In genomic region chr4:119663409-119664095, GRCm38 (mm10) we compare ENCODE assay signal across 23 mouse cellular contexts. TPM values are rescaled to one million over a fixed set of nuclear protein-coding genes. Genes with fewer than 3 reads are reported as not detected.
DNase-seq lines count a peak whose midpoint lies in the region; ATAC-seq and TF ChIP-seq lines count a peak whose summit lies in the region.
"Had no signal": no experiment of that assay in that cellular context is flagged by ENCODE, and none has a peak within 500 bp of the region (broad histone marks: within the 10 kb centered on the region; RNA-seq: fewer than 3 reads in every experiment).

No protein-coding gene starts in this region.

- no peaks in the 10 kb centered on the region for H3K36me3 ChIP-seq in heart, embryonic 16.5 days (ENCODE audit: control insufficient read depth, insufficient read depth)
- no peaks in the 10 kb centered on the region for H3K36me3 ChIP-seq in forebrain, postnatal 0 days (ENCODE audit: insufficient read depth)
- H3K36me3 ChIP-seq: hindbrain, embryonic 13.5 days; midbrain, embryonic 15.5 days had no signal

- ATAC-seq in heart, embryonic 16.5 days (replicated peaks; ENCODE audit: extremely low read depth, insufficient read depth, low FRiP score): no peak
- peak; percentile 61 for ATAC-seq in common myeloid progenitor, adult 5-6 weeks (replicated peaks; ENCODE audit: low read depth, poor library complexity, severe bottlenecking)
- ATAC-seq in neutrophil, adult 5-6 weeks (ENCODE audit: extremely low read depth, insufficient number of reproducible peaks, low FRiP score, poor library complexity, severe bottlenecking): peak; percentile 83
- no peak for ATAC-seq in forebrain, postnatal 0 days
- ATAC-seq: activated CD4-positive, CD25-positive, alpha-beta regulatory T cell, adult 4 months; midbrain, embryonic 15.5 days had no signal

- WGBS in heart, embryonic 16.5 days: 90% methylated on average over 14 of the region's 14 CpGs
- 92% methylated on average over 14 of the region's 14 CpGs for WGBS in forebrain, postnatal 0 days

- H3K9ac ChIP-seq in heart, embryonic 16.5 days (ENCODE audit: low read length): no peak overlapping the region
- H3K9ac ChIP-seq in forebrain, postnatal 0 days: no peak overlapping the region
- H3K9ac ChIP-seq: hindbrain, embryonic 13.5 days; lung, embryonic 14.5 days; midbrain, embryonic 15.5 days had no signal

- peak; percentile 10 for DNase-seq in gastrocnemius, adult 2 months
- DNase-seq in gastrocnemius, adult 18-20 months (ENCODE audit: low spot score): no peak
- DNase-seq in heart, postnatal 36 days: no peak
- no peak for DNase-seq in left cerebral cortex, adult 9 months (ENCODE audit: low spot score in 2 of 2)
- no peak for DNase-seq in forebrain, postnatal 0 days
- DNase-seq: cerebellum, adult 9-10 months; gastrocnemius, postnatal 36 days; kidney, postnatal 4 days; lung, embryonic 14.5 days; thymus, postnatal 36 days had no signal

- H3K27me3 ChIP-seq in heart, embryonic 16.5 days (ENCODE audit: control insufficient read depth, insufficient read depth, low read length): no peaks in the 10 kb centered on the region
- H3K27me3 ChIP-seq in forebrain, postnatal 0 days (ENCODE audit: insufficient read depth, low read length): no peaks in the 10 kb centered on the region
- H3K27me3 ChIP-seq: midbrain, embryonic 15.5 days; Patski had no signal

- H3K4me2 ChIP-seq in heart, embryonic 16.5 days (ENCODE audit: low read depth, low read length): no peak overlapping the region
- H3K4me2 ChIP-seq in forebrain, postnatal 0 days (ENCODE audit: low read depth): no peak overlapping the region
- H3K4me2 ChIP-seq: hindbrain, embryonic 13.5 days; lung, embryonic 14.5 days; midbrain, embryonic 15.5 days had no signal

- H3K27ac ChIP-seq in gastrocnemius, adult 2 months: no peak overlapping the region
- peak overlapping the region; percentile 91; the same call in 1 of the 2 replicates for H3K27ac ChIP-seq in heart, embryonic 16.5 days (ENCODE audit: low read length)
- no peak overlapping the region for H3K27ac ChIP-seq in forebrain, postnatal 0 days (ENCODE audit: low read depth, low read length)
- H3K27ac ChIP-seq: hindbrain, embryonic 13.5 days; midbrain, embryonic 15.5 days had no signal

- no peak for TF ChIP-seq CTCF in gastrocnemius, adult 2 months (IDR thresholded peaks at IDR 0.05)
- no peak for TF ChIP-seq CTCF in forebrain, postnatal 0 days (IDR thresholded peaks at IDR 0.05; ENCODE audit: low read depth)

- H3K9me3 ChIP-seq in heart, embryonic 16.5 days (replicated peaks; ENCODE audit: control insufficient read depth, low read length): no peaks in the 10 kb centered on the region
- no peaks in the 10 kb centered on the region for H3K9me3 ChIP-seq in forebrain, postnatal 0 days (ENCODE audit: low read length)
- H3K9me3 ChIP-seq: hindbrain, embryonic 13.5 days; midbrain, embryonic 15.5 days had no signal

- peaks cover 28% of the 10 kb centered on the region for H3K4me1 ChIP-seq in heart, embryonic 16.5 days (ENCODE audit: control insufficient read depth, insufficient read depth, low read length)
- H3K4me1 ChIP-seq in forebrain, postnatal 0 days (ENCODE audit: insufficient read depth): no peaks in the 10 kb centered on the region
- H3K4me1 ChIP-seq: midbrain, embryonic 15.5 days had no signal

- intact Hi-C loops in gastrocnemius, adult 2 months (cut with DNase I): no loop called here
- intact Hi-C loops in heart, postnatal 36 days (cut with DNase I): no loop called here

- H3K4me3 ChIP-seq in gastrocnemius, adult 2 months: no peak overlapping the region
- H3K4me3 ChIP-seq in heart, embryonic 16.5 days (ENCODE audit: low read length): no peak overlapping the region
- no peak overlapping the region for H3K4me3 ChIP-seq in forebrain, postnatal 0 days (ENCODE audit: low read depth, low read length)
- H3K4me3 ChIP-seq: hindbrain, embryonic 13.5 days; midbrain, embryonic 15.5 days had no signal

RNA-seq across cellular contexts. Expression of gene Guca2b, which starts 4.8 kb away (rescaled TPM):
- not detected for total RNA-seq in gastrocnemius, adult 2 months (2021)
- not detected for total RNA-seq in gastrocnemius, adult 18-20 months (2021)
- polyA plus RNA-seq in heart, embryonic 16.5 days (2015; fragmentation: Nextera tagmentation; extraction: Ambion mirVana): 2.4 TPM in 1 of 2 replicates, not detected in the other
- total RNA-seq in heart, postnatal 36 days (2021): under 1 TPM in 1 of 2 experiments, not detected in 1; 0.89 TPM
- not detected in 2 replicates for total RNA-seq in common myeloid progenitor, adult 5-6 weeks (2017)
- total RNA-seq in neutrophil, adult 5-6 weeks (2017): not detected in 2 replicates
- not detected in 2 replicates for total RNA-seq in forebrain, postnatal 0 days (2014; rRNA removed)
- polyA plus RNA-seq in forebrain, postnatal 0 days (2015; fragmentation: Nextera tagmentation; extraction: Ambion mirVana): not detected in 2 replicates
- total RNA-seq: adrenal gland, postnatal 25 days; gastrocnemius, postnatal 36 days; layer of hippocampus, postnatal 14 days; left cerebral cortex, postnatal 25 days; liver, adult 2 months had no signal
- polyA plus RNA-seq: activated CD4-positive, CD25-positive, alpha-beta regulatory T cell, adult 4 months; embryonic facial prominence, embryonic 14.5 days; hindbrain, embryonic 13.5 days; liver, adult 2 months; lung, embryonic 14.5 days; midbrain, embryonic 15.5 days had no signal

RNA-seq across cellular contexts. Expression of gene Guca2a, which starts 26.0 kb away (rescaled TPM):
- total RNA-seq in gastrocnemius, adult 2 months (2021): not detected
- not detected for total RNA-seq in gastrocnemius, adult 18-20 months (2021)
- 1.5 TPM in 1 of 2 replicates, not detected in the other for polyA plus RNA-seq in heart, embryonic 16.5 days (2015; fragmentation: Nextera tagmentation; extraction: Ambion mirVana)
- not detected for total RNA-seq in heart, postnatal 36 days (2021)
- not detected in 2 replicates for total RNA-seq in common myeloid progenitor, adult 5-6 weeks (2017)
- total RNA-seq in neutrophil, adult 5-6 weeks (2017): not detected in 2 replicates
- total RNA-seq in forebrain, postnatal 0 days (2014; rRNA removed): not detected in 2 replicates
- polyA plus RNA-seq in forebrain, postnatal 0 days (2015; fragmentation: Nextera tagmentation; extraction: Ambion mirVana): not detected in 2 replicates
- total RNA-seq: gastrocnemius, postnatal 36 days; layer of hippocampus, postnatal 14 days; left cerebral cortex, postnatal 25 days; liver, adult 2 months had no signal
- polyA plus RNA-seq: activated CD4-positive, CD25-positive, alpha-beta regulatory T cell, adult 4 months; embryonic facial prominence, embryonic 14.5 days; frontal cortex, adult 2 months; hindbrain, embryonic 13.5 days; midbrain, embryonic 15.5 days; Patski had no signal

Comparison
In these comparisons a context has a peak if more than half of its experiments do, and no peak if none do; other contexts are left out.
1. ATAC-seq: peak in common myeloid progenitor, adult 5-6 weeks (single experiment) and neutrophil, adult 5-6 weeks (single experiment); none in heart, embryonic 16.5 days (single experiment) and forebrain, postnatal 0 days (single experiment).